Mouse (Mus musculus) pancreas, adult 10 weeks (tissue): Measurements from ENCODE around the gene Cxcl10. TPM values are rescaled to one million over a fixed set of nuclear protein-coding genes. Genes with fewer than 3 reads are reported as not detected.

Source experiments
- polyA plus RNA-seq: library from polyadenylated mRNA; stranded (reverse); fragments of 350-450 nt; fragmentation: Illumina TruSeq; extraction: RNeasy Lipid Tissue Mini Kit (QIAGEN cat#74804); gene quantifications from one replicate; pipeline ENCODE4 v1.2.3, GENCODE M21; 2015; ENCODE audit warnings: low read depth, low replicate concordance; ENCODE audit not compliant: insufficient read depth

The Cxcl10 gene
- polyA plus RNA-seq = 2.4 TPM

DNA sequence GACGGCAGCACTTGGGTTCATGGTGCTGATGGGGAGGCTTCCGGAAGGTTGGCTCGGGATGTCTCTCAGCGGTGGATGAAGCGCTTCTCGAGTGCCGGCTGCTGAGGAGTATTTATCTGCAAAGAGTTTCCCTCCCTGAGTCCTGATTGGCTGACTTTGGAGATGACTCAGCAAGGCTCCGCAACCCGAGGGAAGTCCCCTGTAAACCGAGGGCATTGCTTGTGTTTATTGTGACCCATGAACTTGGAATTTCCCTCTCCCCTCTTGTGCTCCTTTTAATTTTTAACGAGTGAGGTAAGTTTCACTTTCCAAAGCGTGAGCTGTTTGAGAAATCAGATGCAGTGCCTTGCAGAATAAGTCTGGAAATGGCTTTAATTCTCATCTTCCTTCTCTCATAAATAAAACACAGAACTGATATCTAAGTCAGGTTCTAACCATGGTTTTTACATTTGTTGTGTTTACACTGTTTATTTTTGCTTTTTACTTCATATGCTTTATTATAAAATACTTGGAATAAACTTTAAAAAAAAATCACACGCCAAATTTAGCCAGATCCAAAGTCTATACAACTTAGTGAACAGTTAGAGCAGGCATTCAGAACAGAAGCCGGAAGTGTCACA is at the start of gene Cxcl10:
Gene Cxcl10, minus strand, starts transcription at position 96 of the 620 bp plus-strand sequence.

DNA sequence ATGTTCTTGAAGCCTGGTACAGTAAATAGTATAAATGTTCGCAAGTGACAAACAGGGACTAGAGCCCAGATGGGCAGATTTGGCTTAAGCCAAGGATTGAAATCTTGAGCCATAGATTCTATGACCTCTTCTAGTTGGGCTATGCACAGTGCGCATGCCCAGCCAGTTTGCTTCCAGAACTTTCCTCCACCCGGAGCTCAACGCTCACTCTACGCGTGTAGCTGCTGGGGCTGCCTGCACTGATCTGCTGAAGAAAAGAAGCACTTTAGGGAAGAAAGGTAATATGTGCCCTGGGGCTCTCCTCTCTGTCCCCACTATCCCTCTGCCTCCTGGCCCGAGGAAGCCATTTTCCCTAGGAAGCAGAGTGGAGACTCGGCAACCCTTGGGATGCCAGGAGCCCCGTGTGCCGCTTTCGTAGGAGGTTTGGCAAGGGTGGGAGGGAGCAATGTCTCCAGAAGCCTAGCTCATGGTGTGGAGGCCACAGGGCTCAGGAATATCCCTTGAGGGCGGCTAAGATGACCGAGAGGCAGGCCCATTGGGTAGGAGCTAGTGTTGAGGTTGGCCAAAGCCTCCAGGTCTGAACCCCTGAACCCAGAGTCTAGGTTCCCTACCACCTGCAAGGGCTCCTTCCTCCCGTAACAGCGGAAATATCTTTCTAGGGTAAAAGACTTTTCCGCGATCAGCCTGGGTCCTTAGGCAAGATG is 16.9 kb downstream of the Cxcl10 start, which contains the start of gene Art3:
Gene Art3, plus strand, starts transcription at position 193 of the 704 bp plus-strand sequence.

DNA sequence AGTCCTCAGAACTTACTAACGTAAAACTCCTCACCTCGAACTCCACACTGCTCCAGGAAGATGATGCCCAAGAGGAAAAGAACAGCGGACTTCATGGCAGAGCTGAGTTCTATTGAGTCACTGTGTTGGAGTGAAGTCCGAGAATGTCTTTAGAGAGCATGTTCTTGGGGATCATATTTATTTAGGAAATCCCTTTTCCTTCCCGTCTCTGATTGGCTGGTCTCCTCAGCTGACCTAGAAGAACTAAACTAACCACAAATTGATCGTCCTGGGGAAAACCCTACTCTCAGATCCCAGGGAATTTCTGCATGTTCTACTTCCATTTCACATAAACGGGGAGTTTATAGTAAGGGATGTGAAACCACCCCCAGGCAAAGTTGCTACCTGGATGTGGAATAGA is 20.8 kb downstream of the Cxcl10 start, which contains the start of gene Cxcl9:
Gene Cxcl9, minus strand, starts transcription at position 151 of the 400 bp plus-strand sequence.

DNA sequence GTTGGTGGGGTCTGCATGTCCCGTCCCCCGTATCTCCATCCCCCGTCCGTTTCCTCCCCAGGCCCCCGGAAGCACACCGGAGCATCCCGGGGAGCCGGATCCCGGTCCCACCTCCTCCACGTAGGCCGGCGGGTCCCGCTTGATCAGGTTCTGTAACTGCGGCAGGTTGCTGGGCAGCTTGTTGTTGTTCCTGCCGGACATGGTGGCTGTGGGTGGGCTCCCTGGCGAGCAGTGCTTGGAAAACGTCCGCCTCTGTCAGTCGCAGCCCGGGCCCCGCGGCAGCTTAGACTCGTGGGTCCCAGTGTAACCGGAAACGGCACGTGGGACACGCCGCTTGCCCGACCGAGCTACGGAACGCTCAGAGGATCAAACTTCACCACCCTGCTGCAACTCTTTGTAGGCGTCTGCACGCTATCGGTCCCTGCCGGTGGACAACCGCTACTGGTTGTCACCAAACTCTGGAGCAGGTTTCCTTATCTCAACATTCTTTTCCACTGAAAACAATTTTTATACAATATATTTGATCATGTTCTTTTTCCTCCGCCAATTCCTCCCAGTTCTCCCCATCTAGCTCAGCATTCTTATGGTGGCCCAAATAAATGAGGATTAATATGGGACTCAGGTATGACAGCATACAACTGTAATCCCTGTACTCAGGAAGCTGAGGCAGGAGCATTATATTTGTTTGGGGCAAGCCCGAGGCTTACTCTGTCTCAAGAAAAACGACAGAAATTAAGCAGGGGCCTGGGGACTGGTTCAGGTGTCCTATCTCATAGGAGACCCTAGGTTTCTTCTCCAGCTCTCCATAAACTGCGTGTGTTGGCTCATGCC is 38.8 kb downstream of the Cxcl10 start, which contains the start of gene Sdad1:
Gene Sdad1, minus strand, starts transcription at position 799 of the 831 bp plus-strand sequence.

Other genes with a start within 250 kb of the Cxcl10 start
- 24.5 TPM for gene Uso1, start 211.0 kb downstream of the Cxcl10 start, polyA plus RNA-seq
- gene U90926, start 133.5 kb downstream of the Cxcl10 start, polyA plus RNA-seq = not detected
- gene Ppef2, start 92.6 kb downstream of the Cxcl10 start, polyA plus RNA-seq = not detected
- 3.1 TPM for gene Naaa, start 70.7 kb downstream of the Cxcl10 start, polyA plus RNA-seq
- gene Sdad1, start 38.4 kb downstream of the Cxcl10 start, polyA plus RNA-seq = 3.6 TPM
- gene Cxcl9, start 20.8 kb downstream of the Cxcl10 start, polyA plus RNA-seq = not detected
- gene Art3, start 17.1 kb downstream of the Cxcl10 start, polyA plus RNA-seq = 12.6 TPM
- gene Nup54, start 86.3 kb upstream of the Cxcl10 start, polyA plus RNA-seq = 3.9 TPM
- 16.6 TPM for gene Scarb2, start 157.9 kb upstream of the Cxcl10 start, polyA plus RNA-seq
- not detected for gene Fam47e, start 206.2 kb upstream of the Cxcl10 start, polyA plus RNA-seq